Comparison of ENCODE assay signal across 20 mouse cellular contexts in the genomic region with DNA sequence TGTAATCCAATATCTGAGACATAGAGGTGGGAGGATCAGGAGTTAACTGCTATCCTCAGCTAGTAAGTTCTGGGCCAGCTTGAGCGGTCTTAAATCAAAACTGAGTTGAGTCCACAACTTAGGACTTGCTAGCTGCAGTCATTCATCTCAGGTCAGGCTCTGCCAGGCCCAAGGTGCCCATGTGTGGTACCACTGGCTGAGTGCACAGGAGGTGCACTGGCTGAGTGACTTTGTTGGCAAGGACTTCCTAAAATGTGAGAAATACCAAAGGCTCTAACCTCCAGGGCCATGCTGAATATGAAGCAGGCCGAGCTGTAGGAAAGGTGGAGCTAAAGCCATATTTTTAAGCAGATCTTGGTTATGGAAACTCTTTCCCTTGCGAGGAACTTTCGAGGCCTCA. TPM values are rescaled to one million over a fixed set of nuclear protein-coding genes. Genes with fewer than 3 reads are reported as not detected.
DNase-seq lines count a peak whose midpoint lies in the region; ATAC-seq and TF ChIP-seq lines count a peak whose summit lies in the region.
"Had no signal": no experiment of that assay in that cellular context is flagged by ENCODE, and none has a peak within 500 bp of the region (broad histone marks: within the 10 kb centered on the region; RNA-seq: fewer than 3 reads in every experiment).

No protein-coding gene starts in this region.

- H3K27me3 ChIP-seq in heart, embryonic 10.5 days (ENCODE audit: insufficient read depth, poor library complexity, severe bottlenecking), result no peaks in the 10 kb centered on the region
- H3K27me3 ChIP-seq in kidney, postnatal 0 days (ENCODE audit: insufficient read depth, low read length), result no peaks in the 10 kb centered on the region
- no peaks in the 10 kb centered on the region for H3K27me3 ChIP-seq in intestine, embryonic 16.5 days (replicated peaks; ENCODE audit: control insufficient read depth, insufficient read depth, low read length)
- H3K27me3 ChIP-seq: embryonic facial prominence, embryonic 12.5 days; forebrain, embryonic 13.5 days; forebrain, embryonic 15.5 days; Patski had no signal

- WGBS in heart, embryonic 10.5 days, result 88% methylated on average over 4 of the region's 4 CpGs
- WGBS in kidney, postnatal 0 days, result 85% methylated on average over 4 of the region's 4 CpGs
- WGBS in intestine, embryonic 16.5 days, result 97% methylated on average over 4 of the region's 4 CpGs

- DNase-seq in heart, embryonic 10.5 days (ENCODE audit: low spot score), result peak; percentile 61
- DNase-seq in heart, postnatal 10 days, result no peak
- DNase-seq in kidney, postnatal 0 days (ENCODE audit: low spot score), result peak; percentile 10
- DNase-seq in kidney, adult 18-20 months, result no peak
- DNase-seq: adrenal gland, adult 8-10 months; adrenal gland, postnatal 14 days; adrenal gland, postnatal 36 days; cerebellum, adult 11-12 months; cerebellum, adult 2 months; cerebellum, adult 9-10 months; cerebellum, postnatal 10 days; cerebellum, postnatal 25 days; forebrain, postnatal 0 days had no signal

- ATAC-seq in kidney, postnatal 0 days (replicated peaks; ENCODE audit: low FRiP score, low read depth), result no peak
- ATAC-seq in intestine, embryonic 16.5 days, result no peak
- ATAC-seq: activated CD4-positive, CD25-positive, alpha-beta regulatory T cell, adult 4 months; forebrain, embryonic 13.5 days; forebrain, embryonic 15.5 days; forebrain, postnatal 0 days; Patski had no signal

- TF ChIP-seq CTCF in kidney, postnatal 0 days (IDR thresholded peaks at IDR 0.05; ENCODE audit: low read depth), result no peak

- intact Hi-C loops in heart, postnatal 10 days (cut with DNase I), result no loop called here

- no peaks in the 10 kb centered on the region for H3K4me1 ChIP-seq in heart, embryonic 10.5 days
- no peaks in the 10 kb centered on the region for H3K4me1 ChIP-seq in kidney, postnatal 0 days (replicated peaks; ENCODE audit: insufficient read depth, low read length)
- H3K4me1 ChIP-seq in intestine, embryonic 16.5 days (ENCODE audit: control insufficient read depth, insufficient read depth, low read length), result no peaks in the 10 kb centered on the region
- H3K4me1 ChIP-seq: embryonic facial prominence, embryonic 10.5 days; embryonic facial prominence, embryonic 12.5 days; forebrain, embryonic 13.5 days; forebrain, embryonic 15.5 days had no signal

- peaks cover 99% of the 10 kb centered on the region for H3K36me3 ChIP-seq in heart, embryonic 10.5 days
- H3K36me3 ChIP-seq in kidney, postnatal 0 days (ENCODE audit: insufficient read depth, low read length), result peaks cover 72% of the 10 kb centered on the region
- H3K36me3 ChIP-seq in intestine, embryonic 16.5 days (ENCODE audit: control insufficient read depth, insufficient read depth, low read length), result peaks cover 34% of the 10 kb centered on the region

- H3K4me3 ChIP-seq in heart, embryonic 10.5 days, result no peak overlapping the region
- H3K4me3 ChIP-seq in kidney, postnatal 0 days (replicated peaks; ENCODE audit: low read depth, low read length), result no peak overlapping the region
- no peak overlapping the region for H3K4me3 ChIP-seq in intestine, embryonic 16.5 days (ENCODE audit: low read length)
- H3K4me3 ChIP-seq: embryonic facial prominence, embryonic 10.5 days; embryonic facial prominence, embryonic 12.5 days; forebrain, embryonic 13.5 days; forebrain, embryonic 15.5 days had no signal

- H3K9ac ChIP-seq in kidney, postnatal 0 days (ENCODE audit: low read depth, low read length), result no peak overlapping the region
- no peak overlapping the region for H3K9ac ChIP-seq in intestine, embryonic 16.5 days (ENCODE audit: low read depth, low read length)
- H3K9ac ChIP-seq: embryonic facial prominence, embryonic 12.5 days; forebrain, embryonic 13.5 days; forebrain, embryonic 15.5 days; forebrain, postnatal 0 days had no signal

- no peak overlapping the region for H3K27ac ChIP-seq in heart, embryonic 10.5 days
- no peak overlapping the region for H3K27ac ChIP-seq in kidney, postnatal 0 days
- H3K27ac ChIP-seq in intestine, embryonic 16.5 days (ENCODE audit: low read length), result no peak overlapping the region
- H3K27ac ChIP-seq: embryonic facial prominence, embryonic 10.5 days; embryonic facial prominence, embryonic 12.5 days; forebrain, embryonic 13.5 days; forebrain, embryonic 15.5 days had no signal

- H3K4me2 ChIP-seq in kidney, postnatal 0 days (ENCODE audit: low read length), result no peak overlapping the region
- no peak overlapping the region for H3K4me2 ChIP-seq in intestine, embryonic 16.5 days (ENCODE audit: low read depth, low read length)
- H3K4me2 ChIP-seq: embryonic facial prominence, embryonic 12.5 days; forebrain, embryonic 13.5 days; forebrain, embryonic 15.5 days had no signal

- H3K9me3 ChIP-seq in heart, embryonic 10.5 days, result no peaks in the 10 kb centered on the region
- no peaks in the 10 kb centered on the region for H3K9me3 ChIP-seq in kidney, postnatal 0 days (replicated peaks; ENCODE audit: low read length)
- H3K9me3 ChIP-seq in intestine, embryonic 16.5 days (ENCODE audit: control insufficient read depth, low read length), result no peaks in the 10 kb centered on the region
- H3K9me3 ChIP-seq: embryonic facial prominence, embryonic 10.5 days; embryonic facial prominence, embryonic 12.5 days; forebrain, embryonic 13.5 days; forebrain, embryonic 15.5 days had no signal

RNA-seq across cellular contexts. Expression of a gene that starts 19.7 kb away (rescaled TPM):
- polyA plus RNA-seq in heart, embryonic 10.5 days (2016; fragmentation: Nextera tagmentation; extraction: Ambion mirVana), result 33.0 and 42.8 TPM in 2 replicates
- total RNA-seq in heart, postnatal 10 days (2021), result 10 to 100 TPM; 16.2 to 18.2 TPM
- polyA plus RNA-seq in kidney, postnatal 0 days (2015; fragmentation: Nextera tagmentation; extraction: Ambion mirVana), result 22.2 and 23.2 TPM in 2 replicates
- 24.6 and 24.8 TPM in 2 replicates for polyA plus RNA-seq in intestine, embryonic 16.5 days (2015; fragmentation: Nextera tagmentation; extraction: Ambion mirVana)

RNA-seq across cellular contexts. Expression of a gene that starts 22.8 kb away (rescaled TPM):
- polyA plus RNA-seq in heart, embryonic 10.5 days (2016; fragmentation: Nextera tagmentation; extraction: Ambion mirVana), result 147 TPM in 2 replicates
- total RNA-seq in heart, postnatal 10 days (2021), result 10 to 100 TPM; 58.4 to 65.6 TPM
- polyA plus RNA-seq in kidney, postnatal 0 days (2015; fragmentation: Nextera tagmentation; extraction: Ambion mirVana), result 172 and 186 TPM in 2 replicates
- 165 and 168 TPM in 2 replicates for polyA plus RNA-seq in intestine, embryonic 16.5 days (2015; fragmentation: Nextera tagmentation; extraction: Ambion mirVana)

RNA-seq across cellular contexts. Expression of a gene that starts 30.4 kb away (rescaled TPM):
- polyA plus RNA-seq in heart, embryonic 10.5 days (2016; fragmentation: Nextera tagmentation; extraction: Ambion mirVana), result 1.6 and 2.5 TPM in 2 replicates
- under 1 TPM; 0.37 to 0.38 TPM for total RNA-seq in heart, postnatal 10 days (2021)
- 9.9 and 10.1 TPM in 2 replicates for polyA plus RNA-seq in kidney, postnatal 0 days (2015; fragmentation: Nextera tagmentation; extraction: Ambion mirVana)
- polyA plus RNA-seq in intestine, embryonic 16.5 days (2015; fragmentation: Nextera tagmentation; extraction: Ambion mirVana), result 1.9 and 2.0 TPM in 2 replicates

RNA-seq across cellular contexts. Expression of a gene that starts 55.5 kb away (rescaled TPM):
- polyA plus RNA-seq in heart, embryonic 10.5 days (2016; fragmentation: Nextera tagmentation; extraction: Ambion mirVana), result 30.7 and 31.1 TPM in 2 replicates
- total RNA-seq in heart, postnatal 10 days (2021), result 10 to 100 TPM; 28.8 to 35.2 TPM
- 20.1 and 20.3 TPM in 2 replicates for polyA plus RNA-seq in kidney, postnatal 0 days (2015; fragmentation: Nextera tagmentation; extraction: Ambion mirVana)
- 15.0 and 16.1 TPM in 2 replicates for polyA plus RNA-seq in intestine, embryonic 16.5 days (2015; fragmentation: Nextera tagmentation; extraction: Ambion mirVana)

RNA-seq across cellular contexts. Expression of a gene that starts 56.2 kb away (rescaled TPM):
- polyA plus RNA-seq in heart, embryonic 10.5 days (2016; fragmentation: Nextera tagmentation; extraction: Ambion mirVana), result 26.2 and 27.0 TPM in 2 replicates
- 10 to 100 TPM; 27.7 TPM for total RNA-seq in heart, postnatal 10 days (2021)
- 72.6 and 73.2 TPM in 2 replicates for polyA plus RNA-seq in kidney, postnatal 0 days (2015; fragmentation: Nextera tagmentation; extraction: Ambion mirVana)
- 39.8 and 41.4 TPM in 2 replicates for polyA plus RNA-seq in intestine, embryonic 16.5 days (2015; fragmentation: Nextera tagmentation; extraction: Ambion mirVana)

Comparison
In these comparisons a context has a peak if more than half of its experiments do, and no peak if none do; other contexts are left out.
1. DNase-seq: peak in heart, embryonic 10.5 days (single experiment) and kidney, postnatal 0 days (single experiment); none in heart, postnatal 10 days (0 of 2) and kidney, adult 18-20 months (single experiment).